Mouse (Mus musculus): ENCODE results near the gene Gm4133.
"Not testable (repeated sequence)": the region's sequence is repeated elsewhere in the genome, so short reads cannot be mapped to it uniquely, and the experiment has no call there.

Gm4133 gene

DNA sequence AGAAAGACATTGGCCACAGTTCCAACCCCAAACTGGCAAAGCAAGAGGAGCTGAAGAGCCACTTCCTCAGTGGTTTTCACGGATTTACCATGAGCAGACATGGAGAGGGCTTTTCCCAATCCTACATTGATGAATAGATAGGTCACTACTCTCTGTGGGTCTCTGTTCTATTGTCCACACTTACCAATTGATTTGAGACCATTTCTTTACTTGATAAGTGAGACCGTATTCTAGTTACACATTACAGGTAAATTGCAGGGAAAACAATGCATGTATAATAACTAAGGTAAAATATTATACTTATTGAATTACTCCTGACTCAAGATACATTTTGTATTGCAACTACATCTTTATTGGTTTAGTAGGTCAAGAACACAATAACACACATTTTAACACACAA lies at the start of gene Gm4133:
Gm4133 (minus strand) TSS at position 101 of the 400 bp plus-strand sequence.
- not testable (repeated sequence) for DNase-seq (ENCODE audit: low read depth, low spot score)

DNA sequence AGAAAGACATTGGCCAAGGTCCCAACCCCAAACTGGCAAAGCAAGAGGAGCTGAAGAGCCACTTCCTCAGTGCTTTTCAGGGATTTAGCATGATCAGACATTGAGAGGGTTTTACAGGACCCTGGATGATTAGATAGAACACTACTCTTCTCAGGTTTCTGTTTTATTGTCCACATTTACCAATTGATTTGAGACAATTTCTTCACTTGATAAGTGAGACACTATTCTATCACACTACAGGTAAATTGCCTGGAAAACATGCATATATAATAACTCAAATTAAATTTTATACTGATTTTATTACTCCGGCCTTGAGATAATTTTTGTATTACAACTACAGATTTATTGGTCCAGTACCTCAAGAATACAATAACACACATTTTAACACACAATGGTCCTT lies 41.4 kb upstream of the Gm4133 start, which contains the start of gene Gm5728:
Gm5728 (minus strand) TSS at position 101 of the 400 bp plus-strand sequence.
- DNase-seq (ENCODE audit: low read depth, low spot score), result not testable (repeated sequence)

All from retina, adult 2 months (tissue).